Mouse (Mus musculus) mouse trophoblast stem cell (cell line): Measurements from ENCODE around the gene Olfr784.
"Not testable (repeated sequence)": the region's sequence is repeated elsewhere in the genome, so short reads cannot be mapped to it uniquely, and the experiment has no call there.

Experiments used
- in situ Hi-C, 2 experiments: fragments of 300-500 bp; cut with MseI, MboI; formaldehyde crosslinking; loops; 2 replicates in 1 of 2; 3 replicates in 1 of 2; pipeline ENCODE4 v1.15.1; 2025

Olfr784 gene

GRCm38 (mm10) chr10:129383783-129384182, at the start of gene Olfr784:
TSS of gene Olfr784 (plus strand) at chr10:129384083.
- in situ Hi-C loops: no loop called here

GRCm38 (mm10) chr10:129348550-129348949, 35.3 kb upstream of the Olfr784 start, which contains the start of gene Olfr782:
TSS of gene Olfr782 (plus strand) at chr10:129348850.
- in situ Hi-C loops: no loop called here

GRCm38 (mm10) chr10:129352475-129352874, 31.4 kb upstream of the Olfr784 start:
- in situ Hi-C loops: not testable (repeated sequence)

GRCm38 (mm10) chr10:129356496-129356895, 27.4 kb upstream of the Olfr784 start:
- in situ Hi-C loops: not testable (repeated sequence)

GRCm38 (mm10) chr10:129357307-129357706, 26.6 kb upstream of the Olfr784 start:
- in situ Hi-C loops: no loop called here

- in situ Hi-C loops: not testable (repeated sequence)
Measured at GRCm38 (mm10) chr10:129374051-129374450, 9.8 kb upstream of the Olfr784 start.

- in situ Hi-C loops: no loop called here
Measured at GRCm38 (mm10) chr10:129400892-129401291, 17.0 kb downstream of the Olfr784 start.

- in situ Hi-C loops: no loop called here
Measured at GRCm38 (mm10) chr10:129405126-129405525, 21.2 kb downstream of the Olfr784 start, which contains the start of gene Olfr785. TSS of gene Olfr785 (plus strand) at chr10:129405426.

GRCm38 (mm10) chr10:129427006-129427405, 43.1 kb downstream of the Olfr784 start, which contains the start of gene Olfr786:
TSS of gene Olfr786 (plus strand) at chr10:129427306.
- in situ Hi-C loops: no loop called here
